Mouse (Mus musculus) MEL (cell line): ENCODE data around the gene Calhm5. TPM values are rescaled to one million over a fixed set of nuclear protein-coding genes. Genes with fewer than 3 reads are reported as not detected.

Experiments
- DNase-seq: peaks from one replicate; pipeline ENCODE4 v3.0.0; 2011; ENCODE audit warnings: low read depth, low spot score
- H3K27ac ChIP-seq: 2 replicates; pipeline ENCODE4 v1.5.1; 2012; ENCODE audit warnings: low read depth, mild to moderate bottlenecking, control low read depth, low read length, moderate library complexity; ENCODE audit not compliant: control insufficient read depth
- H3K27me3 ChIP-seq, 2 experiments: fragments of 150-350 bp in 1 of 2; sonication (generic) in 1 of 2; 2 replicates each; pipeline ENCODE4 v1.6.1; 2012; ENCODE audit warnings: low read length in 2 of 2, mild to moderate bottlenecking in 2 of 2, improper control_type of control experiment in 1 of 2, moderate library complexity in 1 of 2; ENCODE audit not compliant: insufficient read depth in 2 of 2, control insufficient read depth in 1 of 2
- H3K36me3 ChIP-seq, 2 experiments: 2 replicates each; pipeline ENCODE4 v1.6.1; 2012 to 2014; ENCODE audit warnings: low read length in 2 of 2, improper control_type of control experiment in 1 of 2, inconsistent platforms in 1 of 2, mild to moderate bottlenecking in 1 of 2; ENCODE audit not compliant: insufficient read depth in 2 of 2, control insufficient read depth in 1 of 2
- H3K4me1 ChIP-seq, 2 experiments: fragments of 150-350 bp in 1 of 2; sonication (generic) in 1 of 2; 2 replicates each; pipeline ENCODE4 v1.6.1; 2012; ENCODE audit warnings: low read length in 2 of 2, improper control_type of control experiment in 1 of 2, mild to moderate bottlenecking in 1 of 2; ENCODE audit not compliant: insufficient read depth in 2 of 2, control insufficient read depth in 1 of 2
- H3K4me3 ChIP-seq, 2 experiments: fragments of 150-350 bp in 1 of 2; sonication (generic) in 1 of 2; 2 replicates each; pipeline ENCODE4 v1.5.1; 2012; ENCODE audit warnings: low read depth in 2 of 2, low read length in 2 of 2, mild to moderate bottlenecking in 2 of 2, moderate library complexity in 2 of 2, control low read depth in 1 of 2, improper control_type of control experiment in 1 of 2; ENCODE audit not compliant: control insufficient read depth in 1 of 2, insufficient read depth in 1 of 2
- H3K79me2 ChIP-seq: 2 replicates; pipeline ENCODE4 v1.6.1; 2012; ENCODE audit warnings: mild to moderate bottlenecking, low read length, moderate library complexity; ENCODE audit not compliant: control insufficient read depth, poor library complexity, insufficient read depth
- H3K9ac ChIP-seq: 2 replicates; pipeline ENCODE4 v1.6.1; 2012; ENCODE audit warnings: low read depth, mild to moderate bottlenecking, control low read depth, low read length, moderate library complexity; ENCODE audit not compliant: control insufficient read depth, poor library complexity, severe bottlenecking
- H3K9me3 ChIP-seq: fragments of 150-350 bp; sonication (generic); replicated peaks from 2 replicates; pipeline ENCODE4 v1.6.1; 2012; ENCODE audit warnings: mild to moderate bottlenecking, low read length, improper control_type of control experiment, moderate library complexity; ENCODE audit not compliant: insufficient read depth
- BHLHE40 ChIP-seq: IDR thresholded peaks from 2 replicates; pipeline ENCODE4 v1.6.1; 2012; ENCODE audit warnings: low read depth, mild to moderate bottlenecking, inconsistent platforms, low read length, improper control_type of control experiment, borderline replicate concordance
- CTCF ChIP-seq, 3 experiments: IDR thresholded peaks in 2 of 3; conservative IDR thresholded peaks in 1 of 3; 2 replicates each; pipeline ENCODE4 v1.5.1; 2011 to 2012; ENCODE audit warnings: low read length in 3 of 3, low read depth in 2 of 3, mild to moderate bottlenecking in 2 of 3, improper control_type of control experiment in 1 of 3, inconsistent platforms in 1 of 3, mixed read lengths in 1 of 3, moderate library complexity in 1 of 3; ENCODE audit not compliant: control insufficient read depth in 1 of 3, insufficient read depth in 1 of 3, poor library complexity in 1 of 3, severe bottlenecking in 1 of 3
- ELF1 ChIP-seq: IDR thresholded peaks from 2 replicates; pipeline ENCODE4 v1.6.1; 2014; ENCODE audit warnings: low read depth, mild to moderate bottlenecking, inconsistent platforms, low read length, improper control_type of control experiment, moderate library complexity
- EP300 ChIP-seq, 2 experiments: IDR thresholded peaks; 2 replicates each; pipeline ENCODE4 v1.6.1; 2011; ENCODE audit warnings: improper control_type of control experiment in 2 of 2, low read length in 2 of 2, low read depth in 1 of 2, mild to moderate bottlenecking in 1 of 2
- ETS1 ChIP-seq: IDR thresholded peaks from 2 replicates; pipeline ENCODE4 v1.6.1; 2012; ENCODE audit warnings: low read depth, mild to moderate bottlenecking, inconsistent platforms, low read length, improper control_type of control experiment, moderate library complexity
- JUND ChIP-seq: IDR thresholded peaks from 2 replicates; pipeline ENCODE4 v1.6.1; 2011; ENCODE audit warnings: low read depth, mild to moderate bottlenecking, improper control_type of control experiment, low read length
- MAFK ChIP-seq: IDR thresholded peaks from 2 replicates; pipeline ENCODE4 v1.6.1; 2011; ENCODE audit warnings: low read depth, mild to moderate bottlenecking, low read length, improper control_type of control experiment, borderline replicate concordance
- MAX ChIP-seq: IDR thresholded peaks from 2 replicates; pipeline ENCODE4 v1.6.1; 2011; ENCODE audit warnings: low read length, improper control_type of control experiment
- MAZ ChIP-seq: IDR thresholded peaks from 2 replicates; pipeline ENCODE4 v1.6.1; 2012; ENCODE audit warnings: low read depth, mild to moderate bottlenecking, inconsistent platforms, low read length, improper control_type of control experiment
- MYB ChIP-seq: IDR thresholded peaks from 2 replicates; pipeline ENCODE4 v1.6.1; 2011; ENCODE audit warnings: mild to moderate bottlenecking, low read depth, low read length, improper control_type of control experiment
- MYC ChIP-seq: IDR thresholded peaks from 2 replicates; pipeline ENCODE4 v1.6.1; 2011; ENCODE audit warnings: low read depth, mild to moderate bottlenecking, low read length, improper control_type of control experiment, moderate library complexity
- POLR2A ChIP-seq, 2 experiments: IDR thresholded peaks; 2 replicates each; pipeline ENCODE4 v1.6.1; 2011 to 2012; ENCODE audit warnings: low read length in 2 of 2, mild to moderate bottlenecking in 2 of 2, control low read depth in 1 of 2, improper control_type of control experiment in 1 of 2, low read depth in 1 of 2, moderate library complexity in 1 of 2; ENCODE audit not compliant: control insufficient read depth in 1 of 2, insufficient read depth in 1 of 2, poor library complexity in 1 of 2
- RAD21 ChIP-seq: IDR thresholded peaks from 2 replicates; pipeline ENCODE4 v1.6.1; 2011; ENCODE audit warnings: mild to moderate bottlenecking, low read depth, low read length, improper control_type of control experiment
- SMC3 ChIP-seq: IDR thresholded peaks from 2 replicates; pipeline ENCODE4 v1.6.1; 2011; ENCODE audit warnings: low read depth, low read length, improper control_type of control experiment
- TAL1 ChIP-seq: IDR thresholded peaks from 2 replicates; pipeline ENCODE4 v1.6.1; 2012; ENCODE audit warnings: mild to moderate bottlenecking, inconsistent platforms, low read length, moderate library complexity, mixed read lengths
- TCF12 ChIP-seq: IDR thresholded peaks from 2 replicates; pipeline ENCODE4 v1.6.1; 2014; ENCODE audit warnings: low read depth, mild to moderate bottlenecking, inconsistent platforms, low read length, improper control_type of control experiment, moderate library complexity
- ZKSCAN1 ChIP-seq: IDR thresholded peaks from 2 replicates; pipeline ENCODE4 v1.6.1; 2012; ENCODE audit warnings: low read depth, mild to moderate bottlenecking, inconsistent platforms, low read length, improper control_type of control experiment, moderate library complexity
- ZMIZ1 ChIP-seq: IDR thresholded peaks from 2 replicates; pipeline ENCODE4 v1.6.1; 2012; ENCODE audit warnings: low read depth, mild to moderate bottlenecking, inconsistent platforms, low read length, improper control_type of control experiment, moderate library complexity
- polyA plus RNA-seq, 2 experiments: library from polyadenylated mRNA; stranded (reverse) in 1 of 2; unstranded in 1 of 2; fragments of >175 nt in 1 of 2; fragments of >200 nt in 1 of 2; gene quantifications; 2 replicates each; pipeline versions ENCODE4 v1.2.1 to v1.2.4; 2012; ENCODE audit warnings: low replicate concordance in 2 of 2, low read depth in 1 of 2; ENCODE audit not compliant: insufficient read length in 2 of 2, insufficient read depth in 1 of 2, missing spikeins in 1 of 2
- total RNA-seq: library from RNA; depleted of rRNA; stranded (reverse); fragments of 300-350 nt; gene quantifications from 2 replicates; pipeline ENCODE4 v1.2.3, GENCODE M21; 2012

Calhm5 gene
- total and polyA plus RNA-seq, 3 experiments: not detected

DNA sequence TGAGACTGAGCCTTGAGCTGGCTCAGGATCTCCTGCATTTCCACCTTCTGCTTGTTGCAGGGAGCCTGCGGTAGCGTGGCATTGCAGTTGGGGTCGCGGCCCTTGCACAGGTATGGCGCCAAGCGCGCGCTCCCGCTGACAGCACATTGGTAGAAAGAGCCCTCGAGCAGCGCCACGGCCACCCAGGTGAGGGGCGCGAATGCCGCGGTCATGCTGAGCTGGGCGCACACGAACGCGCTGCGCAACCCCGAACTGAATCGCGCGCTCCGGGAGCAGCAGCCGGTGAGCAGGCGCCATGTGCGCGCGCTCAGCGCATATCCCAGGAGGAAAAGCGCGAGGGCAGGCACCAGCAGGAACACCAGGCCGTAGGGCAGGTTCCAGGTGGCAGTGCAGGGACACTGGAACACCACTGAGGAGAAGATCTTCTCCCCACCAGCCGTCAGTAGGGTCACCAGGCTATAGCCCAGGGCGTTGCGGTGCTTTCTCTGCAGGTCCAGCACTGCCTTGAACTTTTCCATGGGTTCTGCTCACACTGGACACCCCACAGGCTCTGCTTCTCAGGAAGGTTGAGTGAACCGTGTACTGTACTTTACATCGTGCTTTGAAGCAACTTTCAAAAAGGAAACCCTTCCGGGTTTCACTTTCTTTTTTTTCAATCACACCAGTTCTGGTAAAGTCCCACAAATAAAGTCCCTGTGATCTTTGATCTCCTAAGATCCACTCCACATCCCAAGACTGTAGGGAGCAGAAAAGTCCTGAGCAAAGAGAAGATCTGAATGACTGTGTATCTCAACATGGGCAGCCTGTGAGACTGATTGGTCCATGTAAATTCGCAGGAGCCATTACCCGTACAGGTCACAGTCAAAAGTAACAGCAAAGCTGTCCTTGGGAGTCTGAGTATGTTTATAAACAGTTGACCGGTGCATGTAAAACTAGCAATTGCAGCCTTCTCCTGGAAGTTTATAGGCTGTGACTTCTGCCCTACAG lies 31.4 kb upstream of the Calhm5 start, which contains the start of gene Calhm6:
Gene Calhm6 (minus strand): TSS at position 593 of the 987 bp plus-strand sequence.
- DNase-seq: no peak
- no peak within 1 kb of the TSS for H3K9ac ChIP-seq
- no peak within 1 kb of the TSS for H3K27ac ChIP-seq
- no peaks in the 10 kb centered on the region for H3K9me3 ChIP-seq
- H3K4me3 ChIP-seq: no peak within 1 kb of the TSS
- no peaks in the 10 kb centered on the region for H3K79me2 ChIP-seq
- no peaks in the 10 kb centered on the region for H3K36me3 ChIP-seq
- H3K27me3 ChIP-seq: no peaks in the 10 kb centered on the region
- no peak for TF ChIP-seq MAZ
- no peak for TF ChIP-seq ETS1
- TF ChIP-seq MYB: no peak
- TF ChIP-seq MAX: no peak
- no peak for TF ChIP-seq ZMIZ1
- no peak for TF ChIP-seq TAL1
- no peak for TF ChIP-seq BHLHE40
- TF ChIP-seq POLR2A (IDR thresholded peaks at IDR 0.05; ENCODE audit: control insufficient read depth in 1 of 2, insufficient read depth in 1 of 2, low read depth in 1 of 2, low read length in 2 of 2, poor library complexity in 1 of 2): no peak
- TF ChIP-seq MYC: no peak
- TF ChIP-seq RAD21: no peak
- no peak for TF ChIP-seq EP300 (IDR thresholded peaks at IDR 0.05; ENCODE audit: low read depth in 1 of 2, low read length in 2 of 2)
- TF ChIP-seq CTCF (IDR thresholded peaks at IDR 0.05 in 2 of 3, conservative IDR thresholded peaks at IDR 0.05 in 1 of 3; ENCODE audit: control insufficient read depth in 1 of 3, insufficient read depth in 1 of 3, low read depth in 2 of 3, low read length in 3 of 3, poor library complexity in 1 of 3, severe bottlenecking in 1 of 3): no peak
- TF ChIP-seq TCF12: no peak
- TF ChIP-seq SMC3: no peak
- TF ChIP-seq ZKSCAN1: no peak
- TF ChIP-seq, all 39 proteins: peak for 0
- no peaks in the 10 kb centered on the region for H3K4me1 ChIP-seq

DNA sequence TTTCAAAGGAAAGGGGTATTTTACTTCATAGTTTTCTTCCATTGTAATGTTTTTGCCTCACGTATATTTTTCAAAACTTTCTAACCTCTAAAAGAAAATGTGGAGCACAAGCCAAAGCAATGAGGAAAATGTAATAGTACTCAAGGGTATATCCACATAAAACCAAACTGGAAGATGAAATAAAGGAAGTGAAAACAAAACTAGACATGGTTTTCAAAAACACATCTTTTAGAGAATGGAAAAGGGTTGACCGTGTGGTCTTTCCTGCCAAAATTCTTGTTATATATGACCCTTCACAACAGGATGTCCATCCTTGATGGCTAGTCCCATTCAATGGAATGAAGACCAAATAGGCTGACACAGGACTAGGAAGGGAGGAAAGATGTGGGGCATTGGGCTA lies 22.1 kb upstream of the Calhm5 start:
- no peak for TF ChIP-seq MAFK
- TF ChIP-seq ELF1: no peak
- no peak for TF ChIP-seq MYB
- no peak for TF ChIP-seq JUND
- TF ChIP-seq, all 39 proteins: peak for 0
- Histone ChIP-seq H3K9me3 (no peaks in the 10 kb centered on the region), H3K9ac (no peak overlapping the region), H3K36me3 (no peaks in the 10 kb centered on the region), H3K4me1 (no peaks in the 10 kb centered on the region), H3K4me3 (no peak overlapping the region), H3K27ac (no peak overlapping the region), H3K27me3 (no peaks in the 10 kb centered on the region), H3K79me2 (no peaks in the 10 kb centered on the region)
- DNase-seq: no peak
